Mouse (Mus musculus): ENCODE measurements around the gene Zfp94. TPM values are rescaled to one million over a fixed set of nuclear protein-coding genes. Genes with fewer than 3 reads are reported as not detected.

Gene Zfp94
- polyA plus RNA-seq, 1 experiment = 6.8 TPM

DNA sequence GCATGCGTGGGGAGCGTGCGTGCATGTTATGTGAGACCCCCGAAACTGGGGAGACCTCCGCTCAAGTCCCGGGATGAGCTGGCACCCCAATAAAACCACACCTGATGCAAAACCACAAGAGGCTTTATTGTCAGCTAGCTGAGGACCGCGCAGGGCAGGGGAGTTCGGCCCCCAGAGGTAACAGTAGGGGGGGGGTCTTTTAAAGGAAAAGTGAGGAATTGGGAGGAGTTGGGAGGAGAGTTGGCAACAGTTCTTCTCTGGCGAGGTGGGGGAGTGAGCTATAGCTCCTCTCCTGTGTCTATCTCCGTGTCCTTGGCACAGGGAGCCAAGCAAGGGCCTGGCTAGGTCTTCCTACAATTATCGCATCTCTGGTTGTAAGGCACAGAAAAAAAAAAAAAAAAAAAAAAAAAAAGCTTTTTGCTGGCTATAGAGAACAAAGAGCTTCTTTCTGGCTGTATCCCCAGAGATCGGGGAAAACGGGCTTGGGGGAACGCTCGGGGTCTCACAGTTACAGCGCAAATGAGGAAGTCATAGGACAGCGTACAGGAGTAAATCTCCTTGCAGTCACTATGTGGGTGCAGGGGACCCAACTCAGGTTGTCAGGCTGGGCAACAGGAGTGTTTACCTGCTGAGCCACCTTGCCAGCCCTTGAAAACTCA is 16.5 kb downstream of the Zfp94 start:
- WGBS = 3% methylated on average over 18 of the region's 18 CpGs
- H3K27ac ChIP-seq (ENCODE audit: control insufficient read depth, insufficient read depth, low read length) = no peak overlapping the region
- no peaks in the 10 kb centered on the region for H3K27me3 ChIP-seq (ENCODE audit: control insufficient read depth, insufficient read depth, low read length)
- TF ChIP-seq CTCF (IDR thresholded peaks at IDR 0.05; ENCODE audit: borderline replicate concordance, control insufficient read depth, extremely low read depth, insufficient read depth, low read length, poor library complexity) (no peak), POLR2A (IDR thresholded peaks at IDR 0.05; ENCODE audit: control insufficient read depth, extremely low read depth, insufficient read depth, low read length, poor library complexity) (no peak)
- H3K4me3 ChIP-seq (ENCODE audit: control insufficient read depth, insufficient read depth, low read length) = no peak overlapping the region
- H3K36me3 ChIP-seq (ENCODE audit: control insufficient read depth, insufficient read depth, low read length) = peaks cover 6% of the 10 kb centered on the region; the same call in 1 of the 2 replicates
- DNase-seq = no peak
- peaks cover 9% of the 10 kb centered on the region for H3K4me1 ChIP-seq (replicated peaks; ENCODE audit: control insufficient read depth, insufficient read depth, low read length)

DNA sequence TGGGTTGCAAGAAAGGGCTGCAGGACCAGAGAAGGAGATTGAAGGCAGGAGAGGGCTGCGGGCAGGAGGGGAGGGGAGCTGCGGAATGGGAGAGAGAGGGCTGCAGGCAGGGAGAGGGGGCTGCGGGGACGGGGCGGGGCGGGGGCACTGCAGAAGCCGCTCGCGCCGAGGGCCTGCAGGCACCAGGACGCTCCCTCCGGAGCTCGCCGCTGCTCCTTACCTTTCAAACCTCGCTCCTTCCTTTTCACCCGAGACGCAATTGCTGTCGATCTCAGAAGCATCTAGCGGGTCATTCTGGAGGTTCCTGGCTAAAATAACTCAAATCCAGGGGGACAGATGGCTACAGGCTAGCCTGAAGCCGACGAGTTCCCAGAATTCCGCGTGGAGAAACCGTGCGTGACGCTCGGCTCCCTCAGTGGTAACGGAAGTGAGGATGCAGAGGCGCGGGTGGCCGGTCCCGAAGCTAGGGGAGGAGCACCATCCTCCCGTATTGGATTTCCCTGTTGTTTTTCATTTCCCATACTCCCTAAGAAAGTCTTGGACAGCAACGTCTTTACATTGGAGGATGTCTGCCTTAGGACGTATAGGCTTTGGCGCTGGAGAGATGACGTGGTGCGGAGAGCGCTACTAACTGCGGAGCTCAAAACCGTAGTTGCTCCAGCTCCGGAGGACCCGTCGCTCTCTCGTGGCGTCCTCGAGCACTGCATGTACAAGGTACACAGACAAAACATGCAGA is 17.3 kb downstream of the Zfp94 start:
- H3K36me3 ChIP-seq (ENCODE audit: control insufficient read depth, insufficient read depth, low read length) = peaks cover 10% of the 10 kb centered on the region
- H3K4me1 ChIP-seq (replicated peaks; ENCODE audit: control insufficient read depth, insufficient read depth, low read length) = peaks cover 9% of the 10 kb centered on the region
- DNase-seq = peak; percentile 75
- WGBS = under 1% methylated on average over 45 of the region's 47 CpGs
- peak overlapping the region; percentile 90 for H3K4me3 ChIP-seq (ENCODE audit: control insufficient read depth, insufficient read depth, low read length)
- no peaks in the 10 kb centered on the region for H3K27me3 ChIP-seq (ENCODE audit: control insufficient read depth, insufficient read depth, low read length)
- TF ChIP-seq CTCF (IDR thresholded peaks at IDR 0.05; ENCODE audit: borderline replicate concordance, control insufficient read depth, extremely low read depth, insufficient read depth, low read length, poor library complexity) (peak; percentile 53; the same call in 1 of the 2 replicates), POLR2A (IDR thresholded peaks at IDR 0.05; ENCODE audit: control insufficient read depth, extremely low read depth, insufficient read depth, low read length, poor library complexity) (no peak)
- peak overlapping the region; percentile 27; the same call in 1 of the 2 replicates for H3K27ac ChIP-seq (ENCODE audit: control insufficient read depth, insufficient read depth, low read length)

DNA sequence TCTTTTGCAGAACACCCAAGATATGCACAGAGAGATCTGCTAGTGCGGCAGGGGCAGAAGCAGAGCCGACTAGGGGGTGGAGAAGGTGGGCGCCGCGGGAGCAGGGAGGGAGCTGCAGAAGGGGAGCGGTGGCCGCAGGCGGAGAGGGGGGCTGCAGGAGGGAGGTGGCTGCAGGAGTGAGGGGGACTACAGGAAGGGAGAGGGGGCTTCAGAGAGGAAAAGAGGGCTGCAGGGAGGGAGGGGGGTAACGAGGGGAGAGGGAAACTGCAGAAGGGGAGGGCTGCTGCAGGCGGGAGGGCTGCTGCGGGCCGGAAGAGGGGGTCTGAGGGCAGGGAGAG is 17.9 kb downstream of the Zfp94 start:
- H3K4me1 ChIP-seq (replicated peaks; ENCODE audit: control insufficient read depth, insufficient read depth, low read length) = peaks cover 9% of the 10 kb centered on the region
- under 1% methylated on average over 12 of the region's 12 CpGs for WGBS
- H3K36me3 ChIP-seq (ENCODE audit: control insufficient read depth, insufficient read depth, low read length) = peaks cover 13% of the 10 kb centered on the region

DNA sequence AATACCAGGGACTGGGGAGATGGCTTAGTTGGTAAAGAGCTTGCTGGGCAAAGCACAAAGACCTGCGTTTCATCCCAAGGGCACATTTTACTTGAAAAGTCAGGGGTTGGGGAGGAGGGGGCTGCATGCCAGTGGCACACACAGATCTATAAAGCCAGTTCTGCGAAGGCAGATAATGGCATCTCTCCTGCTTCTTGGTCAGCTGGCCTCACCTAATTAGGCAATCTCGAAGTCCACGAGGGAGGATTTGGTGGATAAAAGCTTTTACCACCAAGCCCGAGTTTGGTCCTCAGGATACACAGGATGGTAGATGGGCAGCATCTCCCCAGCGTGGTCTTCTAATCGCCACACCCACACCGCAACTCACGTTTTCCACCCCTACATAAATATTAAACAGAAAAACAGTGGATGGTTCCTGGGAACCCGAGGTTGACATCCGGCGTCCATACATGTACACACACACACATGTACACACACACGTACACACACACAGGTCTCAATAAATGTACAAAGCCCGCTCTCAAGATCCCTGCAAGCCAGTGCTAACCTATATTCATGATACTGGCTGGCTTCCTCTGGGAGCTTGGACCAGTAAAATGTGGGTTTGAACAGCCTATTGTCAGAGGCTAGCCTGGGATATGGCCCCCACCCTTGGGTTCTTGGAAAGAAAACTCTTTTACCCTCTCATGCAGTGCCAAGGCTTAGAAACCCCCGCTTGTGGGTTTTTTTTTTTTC is 18.9 kb downstream of the Zfp94 start:
- DNase-seq = no peak
- H3K27me3 ChIP-seq (ENCODE audit: control insufficient read depth, insufficient read depth, low read length) = no peaks in the 10 kb centered on the region
- H3K4me3 ChIP-seq (ENCODE audit: control insufficient read depth, insufficient read depth, low read length) = no peak overlapping the region
- 97% methylated on average over 15 of the region's 15 CpGs for WGBS
- H3K4me1 ChIP-seq (replicated peaks; ENCODE audit: control insufficient read depth, insufficient read depth, low read length) = peaks cover 9% of the 10 kb centered on the region
- no peak overlapping the region for H3K27ac ChIP-seq (ENCODE audit: control insufficient read depth, insufficient read depth, low read length)
- H3K36me3 ChIP-seq (ENCODE audit: control insufficient read depth, insufficient read depth, low read length) = peaks cover 20% of the 10 kb centered on the region
- TF ChIP-seq POLR2A (IDR thresholded peaks at IDR 0.05; ENCODE audit: control insufficient read depth, extremely low read depth, insufficient read depth, low read length, poor library complexity) (no peak), CTCF (IDR thresholded peaks at IDR 0.05; ENCODE audit: borderline replicate concordance, control insufficient read depth, extremely low read depth, insufficient read depth, low read length, poor library complexity) (no peak)

More for the DNA sequence above, 17.9 kb downstream of the Zfp94 start:
- TF ChIP-seq CTCF (IDR thresholded peaks at IDR 0.05; ENCODE audit: borderline replicate concordance, control insufficient read depth, extremely low read depth, insufficient read depth, low read length, poor library complexity) (no peak), POLR2A (IDR thresholded peaks at IDR 0.05; ENCODE audit: control insufficient read depth, extremely low read depth, insufficient read depth, low read length, poor library complexity) (no peak)
- Histone ChIP-seq H3K27me3 (ENCODE audit: control insufficient read depth, insufficient read depth, low read length) (no peaks in the 10 kb centered on the region), H3K27ac (ENCODE audit: control insufficient read depth, insufficient read depth, low read length) (no peak overlapping the region), H3K4me3 (ENCODE audit: control insufficient read depth, insufficient read depth, low read length) (peak overlapping the region; percentile 90)
- peak; percentile 46 for DNase-seq

DNA sequence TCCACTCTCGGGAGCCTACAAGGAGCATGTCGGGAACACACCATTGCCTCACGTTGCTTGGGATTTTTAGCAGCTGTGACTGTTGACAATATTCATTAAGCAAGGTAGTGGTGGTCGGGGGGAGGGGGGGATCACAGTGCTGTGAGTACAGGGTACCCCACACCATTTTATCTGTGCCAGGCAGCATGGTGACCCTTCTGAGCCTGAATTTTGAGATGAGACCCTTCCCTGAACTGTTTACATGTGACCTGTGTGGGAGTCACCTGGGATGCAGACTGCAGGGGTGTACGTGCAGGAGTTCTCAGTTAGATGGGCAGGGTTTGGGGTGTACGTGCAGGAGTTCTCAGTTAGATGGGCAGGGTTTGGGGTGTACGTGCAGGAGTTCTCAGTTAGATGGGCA is 20.1 kb downstream of the Zfp94 start:
- H3K36me3 ChIP-seq (ENCODE audit: control insufficient read depth, insufficient read depth, low read length) = peaks cover 31% of the 10 kb centered on the region
- no peak overlapping the region for H3K4me3 ChIP-seq (ENCODE audit: control insufficient read depth, insufficient read depth, low read length)
- no peaks in the 10 kb centered on the region for H3K27me3 ChIP-seq (ENCODE audit: control insufficient read depth, insufficient read depth, low read length)
- WGBS = 96% methylated on average over 7 of the region's 7 CpGs
- no peak for DNase-seq
- no peak overlapping the region for H3K27ac ChIP-seq (ENCODE audit: control insufficient read depth, insufficient read depth, low read length)
- TF ChIP-seq POLR2A (IDR thresholded peaks at IDR 0.05; ENCODE audit: control insufficient read depth, extremely low read depth, insufficient read depth, low read length, poor library complexity) (no peak), CTCF (IDR thresholded peaks at IDR 0.05; ENCODE audit: borderline replicate concordance, control insufficient read depth, extremely low read depth, insufficient read depth, low read length, poor library complexity) (no peak)
- H3K4me1 ChIP-seq (replicated peaks; ENCODE audit: control insufficient read depth, insufficient read depth, low read length) = peaks cover 9% of the 10 kb centered on the region

DNA sequence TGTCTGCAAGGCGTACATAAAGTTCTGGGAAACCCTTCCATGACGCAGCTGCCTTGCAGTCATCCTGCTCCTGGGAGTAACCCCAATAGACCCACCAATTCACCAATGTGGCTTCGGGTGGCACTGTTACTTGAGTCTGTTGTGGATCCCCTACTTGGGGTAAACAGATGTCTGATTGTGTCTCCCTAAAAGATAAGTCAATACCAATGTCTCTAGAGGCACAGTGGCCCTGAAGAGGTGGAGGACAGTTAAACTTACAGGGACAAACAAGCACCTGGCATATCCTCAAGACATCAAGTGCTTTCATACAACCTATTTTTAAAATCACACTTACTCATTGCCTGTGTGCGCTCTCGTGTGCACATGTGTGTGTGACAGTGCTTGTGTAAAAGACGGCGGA is 21.1 kb downstream of the Zfp94 start:
- peaks cover 7% of the 10 kb centered on the region for H3K4me1 ChIP-seq (replicated peaks; ENCODE audit: control insufficient read depth, insufficient read depth, low read length)
- no peak overlapping the region for H3K4me3 ChIP-seq (ENCODE audit: control insufficient read depth, insufficient read depth, low read length)
- no peak for TF ChIP-seq POLR2A (IDR thresholded peaks at IDR 0.05; ENCODE audit: control insufficient read depth, extremely low read depth, insufficient read depth, low read length, poor library complexity)
- no peak for TF ChIP-seq CTCF (IDR thresholded peaks at IDR 0.05; ENCODE audit: borderline replicate concordance, control insufficient read depth, extremely low read depth, insufficient read depth, low read length, poor library complexity)
- no peaks in the 10 kb centered on the region for H3K27me3 ChIP-seq (ENCODE audit: control insufficient read depth, insufficient read depth, low read length)
- no peak overlapping the region for H3K27ac ChIP-seq (ENCODE audit: control insufficient read depth, insufficient read depth, low read length)
- 99% methylated on average over 7 of the region's 7 CpGs for WGBS
- no peak for DNase-seq
- H3K36me3 ChIP-seq (ENCODE audit: control insufficient read depth, insufficient read depth, low read length) = peaks cover 38% of the 10 kb centered on the region

All from thymus, adult 2 months (tissue).